Mouse (Mus musculus) limb, embryonic 14.5 days (tissue): ENCODE measurements at regions not wholly inside any gene's neighbourhood (a gene's known extent, or its start where the extent isn't known, plus 50 kb on each side); places are given as distances from the start of the nearest gene placed in this dataset.

Experiments used
- ATAC-seq: fragments of 200-750 bp; cut with Nextera tagmentation; 2 replicates; pipeline ENCODE4 v1.8.0; 2017; ENCODE audit warnings: low read depth, moderate number of reproducible peaks, moderate TSS enrichment; ENCODE audit not compliant: low FRiP score
- DNase-seq: peaks from one replicate; pipeline ENCODE4 v3.0.0-alpha.2; 2015; ENCODE audit warnings: low spot score
- H3K27ac ChIP-seq: fragments of 300-500 bp; sonication (generic); replicated peaks from 2 replicates; pipeline ENCODE4 v1.5.1; 2014; ENCODE audit warnings: low read depth, mild to moderate bottlenecking, low read length, moderate library complexity, mixed read lengths
- H3K27me3 ChIP-seq: fragments of 300-500 bp; sonication (generic); 2 replicates; pipeline ENCODE4 v1.6.1; 2014; ENCODE audit warnings: low read length, mixed read lengths; ENCODE audit not compliant: control insufficient read depth, insufficient read depth
- H3K36me3 ChIP-seq: fragments of 300-500 bp; sonication (generic); 2 replicates; pipeline ENCODE4 v1.6.1; 2014; ENCODE audit warnings: mild to moderate bottlenecking, low read length, moderate library complexity, mixed read lengths; ENCODE audit not compliant: control insufficient read depth, insufficient read depth
- H3K4me1 ChIP-seq: fragments of 300-500 bp; sonication (generic); 2 replicates; pipeline ENCODE4 v1.6.1; 2014; ENCODE audit warnings: antibody characterized with exemption, low read length, mixed read lengths; ENCODE audit not compliant: control insufficient read depth, insufficient read depth
- H3K4me2 ChIP-seq: fragments of 300-500 bp; sonication (generic); replicated peaks from 2 replicates; pipeline ENCODE4 v1.6.1; 2014; ENCODE audit warnings: low read depth, mild to moderate bottlenecking, low read length, moderate library complexity; ENCODE audit not compliant: severe bottlenecking
- H3K4me3 ChIP-seq: fragments of 300-500 bp; sonication (generic); replicated peaks from 2 replicates; pipeline ENCODE4 v1.5.1; 2014; ENCODE audit warnings: low read length
- H3K9ac ChIP-seq: fragments of 300-500 bp; sonication (generic); 2 replicates; pipeline ENCODE4 v1.6.1; 2014; ENCODE audit warnings: mild to moderate bottlenecking, low read depth, low read length, moderate library complexity; ENCODE audit not compliant: severe bottlenecking
- H3K9me3 ChIP-seq: fragments of 300-500 bp; sonication (generic); 2 replicates; pipeline ENCODE4 v1.6.1; 2016; ENCODE audit warnings: low read length; ENCODE audit not compliant: control insufficient read depth
- POLR2A ChIP-seq: fragments of 200-500 bp; IDR thresholded peaks from 2 replicates; pipeline ENCODE4 v1.8.0; 2012; ENCODE audit warnings: inconsistent platforms, mild to moderate bottlenecking, moderate library complexity, borderline replicate concordance; ENCODE audit not compliant: insufficient read depth, insufficient read length; ENCODE audit errors: extremely low read depth
- WGBS: fragments of 180-500 bp; shearing (Covaris S2); extraction: QIAGEN DNeasy Blood & Tissue Kit; methylation state at CpG from one replicate; pipeline ENCODE4 v1.1.7; 2014; 5-methylcytosine and 5-hydroxymethylcytosine counted together

GRCm38 (mm10) chr16:91173870-91174278 is 51.4 kb upstream of the Olig2 start:
- no peaks in the 10 kb centered on the region for H3K9me3 ChIP-seq
- H3K4me1 ChIP-seq = peaks cover 14% of the 10 kb centered on the region
- no peaks in the 10 kb centered on the region for H3K36me3 ChIP-seq
- 24% methylated on average over 3 of the region's 3 CpGs for WGBS
- no peak for TF ChIP-seq POLR2A
- no peak for ATAC-seq
- no peak overlapping the region for H3K9ac ChIP-seq
- no peak overlapping the region for H3K4me3 ChIP-seq
- H3K27me3 ChIP-seq = peaks cover 20% of the 10 kb centered on the region; the same call in 1 of the 2 replicates
- DNase-seq = no peak
- H3K27ac ChIP-seq = no peak overlapping the region
- H3K4me2 ChIP-seq = no peak overlapping the region

- H3K4me1 ChIP-seq = peaks cover 14% of the 10 kb centered on the region
- H3K36me3 ChIP-seq = no peaks in the 10 kb centered on the region
- no peak overlapping the region for H3K27ac ChIP-seq
- ATAC-seq = no peak
- no peaks in the 10 kb centered on the region for H3K9me3 ChIP-seq
- no peak for DNase-seq
- TF ChIP-seq POLR2A = no peak
- H3K4me2 ChIP-seq = no peak overlapping the region
- H3K9ac ChIP-seq = no peak overlapping the region
- no peak overlapping the region for H3K4me3 ChIP-seq
- H3K27me3 ChIP-seq = peaks cover 17% of the 10 kb centered on the region; the same call in 1 of the 2 replicates
- WGBS = 36% methylated on average over 4 of the region's 4 CpGs
Observed at GRCm38 (mm10) chr16:91174401-91174800, 50.9 kb upstream of the Olig2 start.
